Mouse (Mus musculus) CH12F3 (cell line): ENCODE results near the gene Cbfa2t2.

ENCODE experiments used
- in situ Hi-C: fragments of 300-500 bp; cut with MboI; formaldehyde crosslinking; loops from 2 replicates; pipeline ENCODE4 v1.14.3; 2020; ENCODE audit warnings: low sequenced_read_pairs

Gene Cbfa2t2

DNA sequence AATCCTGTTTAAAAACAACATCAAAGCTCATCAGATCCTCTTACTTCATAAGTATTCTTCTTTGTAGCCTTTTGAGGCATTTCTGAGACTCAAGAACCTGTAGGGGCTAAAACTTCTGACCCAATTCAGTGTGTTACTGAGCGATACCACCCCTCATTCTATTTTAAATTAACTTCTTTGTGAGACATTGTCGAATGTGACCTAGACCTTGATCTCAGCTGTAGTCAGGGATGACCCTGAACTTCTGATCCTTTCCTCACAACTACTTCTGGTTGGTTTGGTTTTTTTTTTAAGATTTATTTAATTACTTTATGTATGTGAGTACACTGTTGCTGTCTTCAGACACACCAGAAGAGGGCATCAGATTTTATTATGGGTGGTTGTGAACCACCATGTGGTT lies 12.7 kb upstream of the Cbfa2t2 start:
- in situ Hi-C loops, result no loop called here

DNA sequence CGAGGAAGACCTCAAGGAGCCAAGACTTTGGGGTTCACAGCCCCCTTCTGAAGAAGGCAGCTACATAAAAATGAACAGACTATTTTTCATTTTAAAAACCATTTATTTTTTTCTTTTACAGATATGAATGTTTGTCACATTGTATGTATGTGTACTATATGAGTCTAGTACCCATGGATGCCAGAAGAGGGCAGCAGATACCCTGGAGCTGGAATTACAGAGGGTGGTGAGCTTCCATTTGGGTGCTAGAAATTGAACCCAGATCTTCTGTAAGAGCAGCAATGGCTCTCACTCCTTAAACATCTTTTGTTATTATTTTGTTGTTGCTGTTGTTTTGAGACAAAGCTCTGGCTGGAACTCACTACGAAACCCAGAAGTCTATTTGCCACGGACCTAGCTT lies 10.8 kb upstream of the Cbfa2t2 start:
- in situ Hi-C loops, result no loop called here

DNA sequence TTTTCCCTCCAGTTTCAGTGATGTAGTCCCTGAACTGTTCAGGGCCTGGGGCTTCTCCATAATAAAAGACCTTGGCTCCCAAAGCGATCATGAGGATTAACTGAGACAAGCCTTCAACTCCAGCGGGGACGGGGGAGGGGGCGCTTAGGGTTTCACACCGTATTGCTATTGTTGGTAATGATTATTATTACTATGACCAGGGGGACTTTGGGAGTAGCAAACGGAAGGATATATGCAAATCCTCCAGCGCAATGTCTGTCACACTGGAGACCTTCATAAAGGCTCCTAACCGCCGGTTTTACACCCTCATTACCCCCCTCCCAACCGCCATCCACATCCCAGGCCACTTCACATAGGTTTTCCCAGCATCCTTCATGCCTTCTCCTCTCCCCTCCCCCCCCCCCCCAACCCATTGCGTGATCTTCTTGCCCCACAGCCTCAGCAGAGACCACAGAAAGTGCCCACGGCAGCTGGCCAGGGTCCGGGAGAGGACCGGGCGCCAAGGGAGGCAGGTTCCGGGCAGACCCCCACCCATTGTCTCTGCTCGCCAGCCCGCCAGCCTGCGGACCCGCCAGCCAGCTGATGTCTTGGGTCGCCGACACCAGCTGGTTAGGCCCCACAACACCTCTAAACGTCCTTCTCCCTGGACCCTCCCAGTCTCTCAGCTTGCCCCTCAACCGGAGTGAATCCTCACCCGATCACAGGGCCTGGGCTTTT lies 9.9 kb upstream of the Cbfa2t2 start:
- in situ Hi-C loops, result no loop called here

DNA sequence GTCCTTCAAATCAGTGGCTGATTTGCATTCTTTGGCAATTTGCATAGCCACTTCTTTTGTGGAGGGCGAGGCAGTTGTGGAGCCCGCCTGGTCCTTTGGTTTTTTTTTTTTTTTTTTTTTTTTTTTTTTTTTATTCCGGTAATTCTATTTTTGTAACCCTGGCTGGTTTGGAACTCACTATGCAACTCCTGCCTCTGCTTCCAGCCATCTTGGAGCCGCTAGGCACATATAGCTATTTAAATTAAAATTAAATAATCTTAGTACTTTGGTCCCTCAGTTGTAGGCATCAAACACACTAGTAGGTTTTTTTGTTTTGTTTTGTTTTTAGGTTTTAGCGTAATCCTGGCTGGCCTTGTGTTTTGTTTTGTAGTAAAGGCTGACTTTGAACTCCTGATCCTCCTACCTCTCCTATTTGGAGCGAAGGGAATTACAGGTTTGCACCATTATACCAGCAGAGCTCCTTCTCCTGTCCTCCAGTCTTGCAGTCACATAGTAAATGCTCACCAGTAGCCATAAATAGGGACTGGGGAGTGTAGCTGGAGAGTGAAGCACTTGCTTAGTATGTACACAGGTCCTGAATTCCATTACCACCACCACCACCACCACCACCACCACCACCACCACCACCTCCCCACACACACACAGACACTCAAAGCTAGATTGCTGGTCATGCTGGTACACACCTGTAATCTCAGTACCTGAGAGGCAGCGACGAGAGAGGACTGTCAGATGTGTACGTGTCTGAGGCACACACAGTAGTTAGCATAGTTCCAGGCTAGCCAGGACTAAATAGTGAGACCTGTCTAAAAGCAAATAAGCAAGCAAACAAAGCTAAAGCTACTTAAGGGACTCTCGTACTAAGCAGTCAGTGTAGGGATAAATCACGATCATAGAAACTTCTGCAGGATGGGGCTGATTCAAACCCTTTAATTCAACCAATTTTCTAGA lies 9.1 kb upstream of the Cbfa2t2 start:
- in situ Hi-C loops, result no loop called here

DNA sequence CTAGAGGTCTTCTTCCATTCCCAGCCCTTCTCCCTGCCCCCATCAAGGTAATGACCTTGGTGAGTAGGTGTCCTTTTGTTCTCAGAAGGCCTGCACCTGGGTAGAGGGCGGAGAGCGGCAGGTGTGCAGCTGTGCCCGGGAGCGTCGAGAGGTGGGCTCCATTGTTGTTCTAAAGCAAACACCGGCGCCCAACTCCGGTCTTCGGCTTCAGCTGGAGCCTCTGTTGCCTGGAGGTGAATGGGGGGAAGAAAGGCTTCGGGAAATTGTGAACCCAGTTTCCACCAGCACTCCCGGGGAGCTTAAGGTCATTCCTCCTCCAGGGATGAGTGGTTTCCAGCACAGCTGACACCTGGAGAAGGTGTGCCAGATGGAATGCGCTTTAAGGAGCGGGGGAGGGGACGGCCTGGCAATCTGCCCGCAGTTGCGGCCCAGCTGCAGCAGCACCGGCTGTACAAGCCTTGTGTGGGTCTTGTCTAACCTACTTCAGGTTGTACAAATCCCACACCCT lies 8.4 kb upstream of the Cbfa2t2 start:
- in situ Hi-C loops, result no loop called here

DNA sequence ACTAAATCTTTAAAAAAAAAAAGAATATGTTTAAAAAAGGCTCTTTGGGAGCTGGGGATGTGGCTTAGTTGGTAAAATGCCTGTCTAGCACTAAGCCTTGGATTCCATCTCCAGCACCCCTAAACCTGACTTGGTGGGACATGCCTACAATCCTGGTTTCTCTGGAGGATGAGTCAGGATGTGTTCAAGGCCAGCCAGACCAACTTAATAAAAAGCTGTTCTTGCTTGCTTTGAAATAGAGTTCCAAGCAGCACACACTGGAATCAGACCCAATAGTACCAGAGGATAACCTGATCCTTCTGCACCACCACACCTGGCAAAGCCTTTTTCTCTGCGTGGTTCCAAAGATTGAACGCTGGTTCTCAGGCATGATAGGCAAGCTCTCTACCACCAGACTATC lies 5.7 kb upstream of the Cbfa2t2 start:
- in situ Hi-C loops, result no loop called here

DNA sequence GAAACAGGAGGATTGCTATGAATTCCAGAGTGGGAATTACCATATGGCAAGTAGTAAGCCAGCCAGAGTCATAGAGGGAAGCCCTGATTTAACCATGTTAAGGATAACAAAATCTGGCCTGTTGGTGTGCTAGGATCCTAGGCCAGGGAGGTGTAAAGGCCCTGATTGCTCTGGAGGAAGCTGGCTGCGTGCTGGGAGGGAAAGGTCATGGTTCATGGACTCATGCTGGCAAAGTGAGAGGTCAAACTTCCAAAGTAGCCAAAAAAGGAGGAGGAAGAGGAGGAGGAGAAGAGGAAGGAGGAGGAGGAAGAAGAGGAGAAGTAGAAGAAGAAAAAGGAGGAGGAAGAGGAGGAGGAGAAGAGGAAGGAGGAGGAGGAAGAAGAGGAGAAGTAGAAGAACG lies 3.6 kb upstream of the Cbfa2t2 start:
- in situ Hi-C loops, result no loop called here

DNA sequence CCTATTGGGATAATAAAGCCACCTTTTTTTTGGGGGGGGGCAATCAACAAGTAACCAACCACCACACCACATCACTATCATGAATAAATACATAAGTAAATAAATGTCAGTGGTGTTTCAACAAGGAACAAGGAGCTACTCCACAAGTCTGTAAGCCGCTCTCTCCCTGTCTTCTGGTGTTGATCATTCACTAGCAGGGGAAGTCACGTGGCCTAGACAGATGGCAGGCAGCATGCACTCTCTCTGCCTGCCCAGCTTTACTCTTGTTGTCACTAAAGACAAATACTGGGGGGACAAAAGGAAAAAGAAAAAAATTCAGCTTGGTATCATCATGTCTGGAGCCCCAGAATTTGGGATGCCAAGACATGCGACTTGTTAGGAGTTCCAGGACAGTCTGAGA lies 2.9 kb upstream of the Cbfa2t2 start:
- in situ Hi-C loops, result no loop called here

DNA sequence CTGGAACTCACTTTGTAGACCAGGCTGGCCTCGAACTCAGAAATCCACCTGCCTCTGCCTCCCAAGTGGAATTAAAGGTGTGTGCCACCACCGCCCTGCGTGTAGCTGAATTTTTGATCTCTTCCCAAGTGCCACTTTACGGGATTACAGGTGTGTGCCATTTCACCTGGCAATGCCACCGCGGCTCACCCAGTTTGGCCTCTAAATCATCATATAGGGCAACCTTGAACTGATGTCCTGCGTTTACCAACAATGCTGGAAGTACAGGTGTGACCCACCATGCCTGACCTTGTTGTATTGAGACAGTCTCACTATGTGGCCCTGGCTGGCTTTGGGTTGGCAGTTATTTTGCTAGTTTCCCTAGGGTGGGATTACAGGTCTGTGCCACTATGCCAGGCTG lies 1.6 kb upstream of the Cbfa2t2 start:
- in situ Hi-C loops, result no loop called here

DNA sequence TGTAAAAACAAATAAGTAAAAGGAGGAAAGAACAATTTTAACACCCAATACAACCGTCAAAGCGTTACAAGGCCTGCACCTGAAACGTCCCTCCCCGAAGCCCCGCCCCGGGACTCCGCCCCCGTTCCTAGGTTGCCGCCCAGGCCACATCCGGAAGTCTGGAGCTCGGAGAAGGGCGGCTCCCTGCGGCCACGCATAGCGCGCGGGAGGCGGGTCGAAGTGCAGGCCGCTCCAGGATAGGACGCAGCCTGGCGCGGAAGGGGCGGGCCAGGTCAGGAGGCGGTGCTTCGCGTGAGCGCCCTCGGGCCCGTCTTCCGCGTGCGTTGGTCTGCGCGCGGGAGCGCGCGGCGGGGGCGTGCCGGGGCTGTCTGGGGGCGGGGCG lies 214 bp upstream of the Cbfa2t2 start:
- in situ Hi-C loops, result no loop called here

DNA sequence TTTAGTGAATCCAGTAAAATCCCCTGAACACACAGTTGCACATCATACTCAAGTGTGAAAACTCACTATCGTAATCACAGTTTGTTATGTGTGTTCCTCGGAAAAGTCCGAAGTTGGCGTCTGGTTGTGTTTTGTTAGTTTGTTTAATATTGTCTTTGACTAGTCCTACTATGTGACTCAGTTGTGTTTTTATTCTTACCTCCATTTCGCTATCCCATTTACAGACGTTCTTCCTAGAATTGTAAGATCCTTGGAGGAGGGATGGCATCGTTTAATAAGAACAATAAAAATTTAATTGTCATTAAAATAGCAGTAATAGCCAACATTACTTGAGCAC lies 878 bp downstream of the Cbfa2t2 start:
- in situ Hi-C loops, result no loop called here

DNA sequence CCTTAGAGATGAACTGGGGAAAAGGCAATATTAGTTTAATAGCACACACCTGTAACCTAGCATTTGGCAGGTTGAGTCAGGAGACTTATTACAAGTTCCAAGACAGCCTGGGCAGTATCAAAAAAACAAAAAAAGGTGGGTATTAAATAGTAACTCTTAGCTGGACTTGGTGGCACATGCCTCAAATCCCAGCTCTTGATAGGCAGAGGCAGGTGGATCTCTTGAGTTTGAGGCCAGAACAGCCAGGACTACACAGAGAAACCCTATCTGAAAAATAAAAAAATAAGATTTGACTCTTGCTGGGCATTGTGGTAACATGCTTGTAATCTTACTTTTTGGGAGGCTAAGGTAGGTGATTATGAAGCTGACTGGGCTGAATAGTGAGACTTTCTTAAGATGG lies 4.2 kb downstream of the Cbfa2t2 start:
- in situ Hi-C loops, result no loop called here

DNA sequence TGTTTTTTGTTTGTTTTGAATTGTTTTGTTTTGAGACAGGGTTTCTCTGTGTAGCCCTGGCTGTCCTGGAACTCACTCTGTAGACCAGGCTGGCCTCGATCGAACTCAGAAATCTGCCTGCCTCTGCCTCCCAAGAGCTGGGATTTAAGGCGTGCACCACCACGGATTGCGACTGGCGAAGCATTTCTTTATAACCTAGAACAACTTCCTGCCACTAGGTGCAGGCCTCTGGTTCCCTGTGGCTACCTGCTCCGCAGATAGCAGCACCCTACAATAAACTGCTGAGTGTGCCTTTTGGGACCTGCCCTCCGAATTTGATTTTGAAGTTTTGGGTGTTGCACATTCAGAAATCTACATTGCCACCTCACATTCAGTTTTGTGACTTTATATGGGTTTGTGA lies 11.5 kb downstream of the Cbfa2t2 start:
- in situ Hi-C loops, result no loop called here

DNA sequence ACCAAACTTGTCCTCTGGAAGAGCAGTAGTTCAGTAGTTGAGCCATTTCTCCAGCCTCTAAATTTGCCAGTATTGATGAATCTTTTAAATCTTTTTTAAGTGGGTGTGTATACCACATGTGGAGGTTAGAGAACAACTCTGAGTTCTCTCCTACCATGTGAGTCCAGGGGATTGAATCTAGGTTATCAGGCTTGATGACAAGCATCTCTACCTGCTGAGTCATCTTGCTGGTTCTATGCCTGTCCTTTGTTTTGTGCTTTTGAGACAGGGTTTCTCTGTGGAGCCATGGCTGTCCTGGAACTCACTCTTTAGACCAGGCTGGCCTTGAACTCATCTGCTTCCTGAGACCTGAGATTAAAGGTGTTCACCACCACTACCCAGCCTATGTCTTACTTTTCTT lies 12.4 kb downstream of the Cbfa2t2 start:
- in situ Hi-C loops, result no loop called here

DNA sequence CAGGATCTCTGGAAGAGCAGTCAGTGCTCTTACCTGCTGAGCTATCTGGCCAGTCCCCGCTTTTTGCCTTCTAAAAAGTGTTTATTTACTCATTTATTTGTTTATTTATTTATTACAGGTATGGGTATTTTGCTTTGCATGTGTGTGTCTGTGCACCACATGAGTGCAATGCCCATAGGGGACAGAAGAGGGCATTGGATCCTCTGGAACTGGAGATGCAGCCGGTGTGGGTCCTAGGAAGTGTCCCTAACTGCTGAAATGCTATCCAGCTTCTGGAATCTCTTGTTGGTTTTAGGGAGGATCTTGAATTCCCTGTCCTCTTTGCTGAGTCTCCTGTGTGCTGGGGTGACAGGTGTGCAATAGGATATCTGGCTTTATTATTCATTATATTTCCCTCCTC lies 16.7 kb downstream of the Cbfa2t2 start:
- in situ Hi-C loops, result no loop called here

DNA sequence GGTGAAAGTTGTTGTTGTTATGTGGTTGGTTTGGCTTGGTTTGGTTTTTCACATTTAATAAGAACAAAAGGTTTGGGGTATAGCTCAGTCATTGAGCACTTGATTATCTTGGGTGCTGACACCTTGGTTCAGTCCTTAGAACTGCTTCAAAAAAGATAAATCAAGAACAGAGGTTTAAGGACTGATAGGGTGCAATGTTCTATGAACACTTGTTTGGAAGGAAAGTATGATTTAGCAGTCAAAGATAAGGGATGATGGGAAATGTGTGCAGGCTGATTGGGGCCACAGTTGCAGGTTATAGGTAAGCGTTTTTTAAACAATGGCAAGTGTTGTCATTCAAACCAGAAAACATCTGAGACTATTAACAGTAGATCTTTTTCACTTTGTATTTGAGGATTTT lies 17.8 kb downstream of the Cbfa2t2 start:
- in situ Hi-C loops, result no loop called here

DNA sequence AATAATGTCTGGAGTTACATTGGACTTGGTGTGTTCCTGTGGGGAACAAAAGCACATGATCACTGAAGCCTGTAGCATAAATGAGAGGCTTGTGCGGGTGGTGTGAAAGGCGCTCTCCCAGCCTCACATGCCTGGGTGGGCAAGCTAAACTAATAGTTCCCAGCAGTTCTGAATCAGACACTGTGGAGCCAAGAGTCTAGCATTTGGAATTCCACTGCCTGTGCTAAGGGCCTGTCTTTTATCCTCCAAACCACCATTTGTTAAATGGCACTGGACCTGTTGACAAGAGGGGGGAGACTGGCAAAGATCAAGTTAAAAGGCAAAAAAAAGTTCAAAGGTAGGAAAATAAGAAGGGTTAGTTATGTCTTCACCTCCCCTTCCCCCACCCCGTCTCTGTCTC lies 18.3 kb downstream of the Cbfa2t2 start:
- in situ Hi-C loops, result no loop called here

DNA sequence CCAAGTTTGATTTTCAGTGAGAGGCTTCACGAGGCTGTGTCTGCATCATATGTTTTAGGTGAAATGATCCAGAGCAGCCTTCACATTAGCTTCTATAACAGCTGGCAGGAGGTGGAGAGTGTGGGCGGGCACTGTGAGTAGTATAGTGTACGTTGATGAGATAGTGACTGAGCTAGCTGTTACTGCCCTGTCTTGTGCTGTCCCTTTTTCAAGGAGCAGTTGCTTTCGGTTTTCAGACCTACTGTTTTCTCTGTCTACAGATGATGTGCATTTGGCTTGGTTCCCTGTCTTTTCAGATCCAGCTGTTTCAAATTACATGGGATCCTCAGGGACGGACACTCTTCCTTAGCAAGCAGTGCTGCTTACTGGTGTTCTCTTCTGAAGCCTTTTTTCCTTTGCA lies 19.5 kb downstream of the Cbfa2t2 start:
- in situ Hi-C loops, result no loop called here

DNA sequence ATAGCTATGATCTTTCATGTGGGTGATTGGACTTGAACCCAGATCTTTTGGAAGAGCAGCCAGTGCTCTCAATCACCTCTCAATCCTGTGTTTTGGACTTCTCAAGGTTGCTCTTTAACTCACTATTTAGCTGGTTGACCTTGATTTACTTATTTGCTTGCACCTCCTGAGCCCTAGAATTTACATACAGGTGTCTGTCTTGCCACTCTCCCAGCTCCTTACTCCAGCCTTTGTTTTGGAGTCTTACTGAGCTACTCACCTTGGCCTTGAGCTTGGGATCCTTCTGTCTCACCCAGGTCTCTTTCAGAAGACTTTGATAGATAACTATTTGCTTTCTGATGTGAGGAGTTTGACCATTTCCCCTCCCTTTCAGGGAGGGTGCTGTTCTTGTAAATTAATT lies 20.3 kb downstream of the Cbfa2t2 start:
- in situ Hi-C loops, result no loop called here

DNA sequence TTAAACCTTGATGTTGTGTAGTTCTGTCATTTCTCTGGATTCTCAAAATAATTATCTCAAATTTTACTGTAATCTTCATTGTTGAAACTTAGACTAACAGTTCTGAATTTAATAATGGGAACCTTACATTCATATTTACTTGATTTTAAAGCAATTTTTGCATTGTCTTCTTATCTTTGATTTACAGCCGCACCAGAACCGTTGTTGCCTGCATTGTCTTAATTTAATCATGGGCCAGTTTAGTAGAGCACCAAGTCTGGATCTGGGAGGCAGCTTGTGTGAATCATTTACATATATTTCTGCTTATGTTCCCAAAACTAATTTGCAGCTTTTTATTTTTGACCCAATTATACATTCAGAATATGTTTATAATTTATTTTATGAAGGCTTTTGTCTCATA lies 23.0 kb downstream of the Cbfa2t2 start:
- in situ Hi-C loops, result no loop called here

DNA sequence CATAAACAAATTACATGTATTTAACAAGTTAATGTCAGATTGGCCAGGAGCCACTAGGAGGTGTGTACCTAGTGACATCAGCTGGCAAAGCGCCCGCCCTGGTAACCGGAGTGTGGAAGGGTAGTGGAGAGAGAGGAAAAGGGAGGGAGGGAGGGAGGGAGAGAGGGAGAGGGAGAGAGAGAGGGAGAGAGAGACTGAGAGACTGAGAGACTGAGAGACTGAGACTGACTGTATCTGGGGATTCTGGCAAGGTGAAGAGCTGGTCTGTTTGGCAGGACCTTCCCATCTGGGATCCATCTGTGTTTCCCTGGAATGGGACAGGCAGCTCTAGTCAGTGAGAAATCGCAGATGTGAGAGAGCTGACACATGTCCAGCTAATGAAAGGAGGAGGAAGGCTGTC lies 23.6 kb downstream of the Cbfa2t2 start:
- in situ Hi-C loops, result no loop called here

DNA sequence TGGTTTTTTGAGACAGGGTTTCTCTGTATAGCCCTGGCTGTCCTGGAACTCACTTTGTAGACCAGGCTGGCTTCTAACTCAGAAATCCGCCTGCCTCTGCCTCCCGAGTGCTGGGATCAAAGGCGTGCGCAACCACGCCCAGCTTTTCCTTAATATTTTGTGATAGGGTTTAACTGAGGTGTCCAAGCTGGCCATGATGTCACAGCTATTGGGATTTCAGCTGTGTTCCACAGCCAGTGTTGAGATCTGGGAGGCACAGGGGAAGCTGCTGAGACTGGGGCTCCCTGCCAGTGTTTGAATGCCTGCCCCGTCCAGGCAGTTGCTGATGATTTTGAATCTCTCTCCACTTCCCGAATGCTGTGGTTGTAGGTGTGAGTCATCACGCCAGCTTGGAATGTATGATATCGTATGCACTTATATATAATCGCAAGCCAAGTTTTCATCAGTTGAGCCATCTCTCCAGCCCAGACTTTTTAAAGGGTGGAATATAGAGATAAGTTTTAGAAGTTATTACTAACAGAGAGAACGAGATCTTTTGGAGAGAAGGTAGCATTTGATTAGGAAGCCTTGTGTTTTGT lies 27.4 kb downstream of the Cbfa2t2 start:
- in situ Hi-C loops, result no loop called here
